13 mouse cellular contexts compared by ENCODE assay signal in the genomic region with DNA sequence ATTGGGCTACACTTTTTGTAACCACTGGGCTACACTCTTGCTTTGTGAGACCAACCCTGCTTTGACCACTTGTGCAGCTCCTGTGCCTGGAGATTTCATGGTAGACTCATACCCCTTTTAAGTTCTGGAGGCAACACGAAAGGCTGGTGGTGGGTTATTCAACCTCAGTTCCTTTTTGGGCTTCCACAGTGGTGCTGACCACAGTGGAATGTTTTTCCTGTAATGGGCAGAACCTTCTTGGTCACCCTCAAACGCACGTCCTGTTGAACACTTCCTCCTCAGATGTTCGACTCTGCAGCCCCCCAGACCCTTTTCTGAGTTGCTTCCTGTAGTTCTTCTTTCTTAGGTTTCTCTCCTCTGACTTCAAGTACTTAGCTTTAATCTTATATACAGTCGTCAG.
"Had no signal": no experiment of that assay in that cellular context is flagged by ENCODE, and none has a peak within 500 bp of the region (broad histone marks: within the 10 kb centered on the region; RNA-seq: fewer than 3 reads in every experiment).

No protein-coding gene starts in this region.

- DNase-seq: kidney, adult 18-20 months; kidney, adult 9 months; kidney, postnatal 14 days; kidney, postnatal 4 days; liver; lung, adult 18-20 months; lung, postnatal 10 days; lung, postnatal 36 days; retina, postnatal 1 day; thymus, adult 18-20 months; thymus, postnatal 36 days had no signal

- ATAC-seq: liver, embryonic 12.5 days; midbrain, embryonic 15.5 days had no signal
